Mouse (Mus musculus) gastrocnemius, postnatal 4 days (tissue): ENCODE data around the gene BC061237. TPM values are rescaled to one million over a fixed set of nuclear protein-coding genes. Genes with fewer than 3 reads are reported as not detected.
"Not testable (repeated sequence)": the region's sequence is repeated elsewhere in the genome, so short reads cannot be mapped to it uniquely, and the experiment has no call there.

ENCODE experiments used
- DNase-seq, 2 experiments: peaks; one replicate each; pipeline ENCODE4 v3.0.0; 2021 to 2022; ENCODE audit warnings: low spot score in 2 of 2, mixed read lengths in 2 of 2
- long read RNA-seq, 2 experiments: library from polyadenylated mRNA; stranded (forward); transcript quantifications; one replicate each; pipeline ENCODE4 v2.0.0; 2021
- total RNA-seq, 2 experiments: library from RNA; stranded (reverse); gene quantifications; 2 replicates each; pipeline ENCODE4 v1.2.3; 2021

The BC061237 gene
- total RNA-seq = not detected
- long read RNA-seq, experiment 1 = 0 reads
- long read RNA-seq, experiment 2 = 0 reads

DNA sequence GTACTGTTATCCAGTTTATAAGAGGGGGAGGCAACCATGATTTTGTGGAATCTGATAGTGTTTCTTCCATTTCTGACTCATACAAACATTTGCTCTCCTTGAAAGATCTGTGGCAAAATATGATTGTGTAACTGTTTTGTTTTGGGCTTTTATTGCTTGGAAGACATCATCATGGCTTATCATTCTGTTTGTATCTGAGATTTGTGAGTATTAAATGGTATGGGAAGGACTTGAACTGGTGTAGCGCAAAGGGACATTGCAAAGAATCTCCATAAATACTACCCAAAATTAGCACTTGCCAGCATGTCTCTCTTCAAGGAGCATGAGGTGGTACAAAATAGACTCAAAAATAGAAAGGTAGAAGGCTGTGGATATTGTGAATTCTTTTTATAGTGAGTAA, at the start of gene BC061237:
Gene BC061237 (plus strand): TSS at position 301 of the 400 bp plus-strand sequence.
- not testable (repeated sequence) for DNase-seq

DNA sequence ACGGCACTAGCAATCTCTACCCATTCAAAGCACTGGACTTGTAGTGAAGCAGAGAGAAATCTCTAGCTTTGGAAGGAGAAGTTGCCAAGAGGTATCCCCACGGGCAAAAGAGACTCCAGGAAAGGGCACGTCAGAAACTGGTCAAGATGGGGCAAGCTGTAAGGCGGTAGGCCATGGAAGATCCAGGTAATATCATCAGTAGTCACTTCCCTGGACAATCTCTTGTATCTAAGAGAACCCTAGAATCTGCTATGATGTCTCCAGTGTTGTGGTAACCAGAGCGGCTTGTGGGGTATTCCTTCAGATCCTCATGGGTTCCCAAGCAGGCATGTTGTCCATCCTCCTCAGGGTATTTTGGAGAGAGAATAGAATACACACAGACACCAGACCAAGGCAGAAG, 25.7 kb downstream of the BC061237 start, which contains the start of gene Gm17093:
Gene Gm17093 (plus strand): TSS at position 301 of the 400 bp plus-strand sequence.
- not testable (repeated sequence) for DNase-seq

DNA sequence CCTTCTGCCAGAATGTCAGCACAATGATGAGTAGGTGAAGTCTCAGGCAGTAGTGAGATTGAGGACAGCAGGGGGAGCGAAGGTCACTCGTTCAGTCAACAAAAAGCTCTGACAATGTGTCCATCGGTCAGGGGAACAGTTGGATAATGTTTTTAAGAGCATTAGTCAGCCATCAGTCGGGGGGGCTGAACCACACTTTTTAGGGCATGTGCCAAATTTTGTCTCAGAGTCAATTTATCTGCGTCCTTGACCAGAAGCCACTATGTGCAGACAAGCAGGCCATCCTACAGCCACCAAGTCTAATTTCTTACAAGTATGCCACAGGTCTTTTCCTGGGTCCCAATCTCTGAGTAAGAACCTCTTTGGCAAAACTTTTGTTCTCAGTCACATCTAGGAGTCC, 55.7 kb downstream of the BC061237 start:
- DNase-seq = not testable (repeated sequence)

Other genes with a start within 250 kb of the BC061237 start
- not detected for gene Gm8220, start 206.9 kb upstream of the BC061237 start, total RNA-seq
- not detected for gene Gm5930, start 153.9 kb upstream of the BC061237 start, total RNA-seq
- gene Gm8229, start 127.1 kb upstream of the BC061237 start, total RNA-seq = not detected
- gene Gm3371, start 81.8 kb upstream of the BC061237 start, total RNA-seq = not detected
- not detected for gene Gm8232, start 58.8 kb upstream of the BC061237 start, total RNA-seq
- not detected for gene Gm17093, start 25.8 kb downstream of the BC061237 start, total RNA-seq
- gene Gm8247, start 90.7 kb downstream of the BC061237 start, total RNA-seq = not detected
- not detected for gene Gm5624, start 135.5 kb downstream of the BC061237 start, total RNA-seq
- not detected for gene Gm8257, start 214.0 kb downstream of the BC061237 start, total RNA-seq